Mouse (Mus musculus): Measurements from ENCODE around the gene Nrl. TPM values are rescaled to one million over a fixed set of nuclear protein-coding genes. Genes with fewer than 3 reads are reported as not detected.
A peak's percentile ranks its signal among the peaks of the same experiment; 100 is the strongest.

Gene Nrl
- polyA plus RNA-seq, 1 experiment from 2014 or later = not detected

- no peak for ATAC-seq (ENCODE audit: insufficient read depth)
Observed at GRCm38 (mm10) chr14:55507801-55508200, 17.0 kb downstream of the Nrl start.

GRCm38 (mm10) chr14:55505612-55506011, 19.2 kb downstream of the Nrl start:
- H3K4me2 ChIP-seq = no peak overlapping the region
- H3K27me3 ChIP-seq = peaks cover 26% of the 10 kb centered on the region
- H3K36me3 ChIP-seq (replicated peaks) = no peaks in the 10 kb centered on the region
- 73% methylated on average over 9 of the region's 9 CpGs for WGBS (ENCODE audit: insufficient replicate concordance)
- no peak overlapping the region for H3K4me3 ChIP-seq (replicated peaks)
- H3K9ac ChIP-seq = no peak overlapping the region
- no peak overlapping the region for H3K27ac ChIP-seq (replicated peaks)
- ATAC-seq (ENCODE audit: insufficient read depth) = no peak
- no peaks in the 10 kb centered on the region for H3K9me3 ChIP-seq (replicated peaks)
- no peaks in the 10 kb centered on the region for H3K4me1 ChIP-seq (replicated peaks)

More at GRCm38 (mm10) chr14:55507801-55508200, 17.0 kb downstream of the Nrl start:
- peaks cover 48% of the 10 kb centered on the region for H3K27me3 ChIP-seq
- no peak overlapping the region for H3K4me2 ChIP-seq
- no peaks in the 10 kb centered on the region for H3K36me3 ChIP-seq (replicated peaks)
- H3K4me3 ChIP-seq (replicated peaks) = no peak overlapping the region
- no peak overlapping the region for H3K9ac ChIP-seq
- H3K9me3 ChIP-seq (replicated peaks) = no peaks in the 10 kb centered on the region
- no peaks in the 10 kb centered on the region for H3K4me1 ChIP-seq (replicated peaks)
- no peak overlapping the region for H3K27ac ChIP-seq (replicated peaks)
- 47% methylated on average over 7 of the region's 7 CpGs for WGBS (ENCODE audit: insufficient replicate concordance)

- H3K36me3 ChIP-seq (replicated peaks) = no peaks in the 10 kb centered on the region
- H3K4me3 ChIP-seq (replicated peaks) = no peak overlapping the region
- no peak overlapping the region for H3K4me2 ChIP-seq
- ATAC-seq (ENCODE audit: insufficient read depth) = peak; percentile 24; the same call in 1 of the 2 replicates
- WGBS (ENCODE audit: insufficient replicate concordance) = 24% methylated on average over 6 of the region's 6 CpGs
- no peak overlapping the region for H3K9ac ChIP-seq
- no peaks in the 10 kb centered on the region for H3K9me3 ChIP-seq (replicated peaks)
- H3K27me3 ChIP-seq = no peaks in the 10 kb centered on the region
- H3K4me1 ChIP-seq (replicated peaks) = peaks cover 7% of the 10 kb centered on the region
- H3K27ac ChIP-seq (replicated peaks) = no peak overlapping the region
Observed at GRCm38 (mm10) chr14:55497449-55497821, 27.3 kb downstream of the Nrl start.

- Histone ChIP-seq H3K4me3 (replicated peaks) (no peak overlapping the region), H3K4me1 (replicated peaks) (peaks cover 12% of the 10 kb centered on the region), H3K9me3 (replicated peaks) (no peaks in the 10 kb centered on the region), H3K4me2 (no peak overlapping the region), H3K9ac (no peak overlapping the region), H3K36me3 (replicated peaks) (no peaks in the 10 kb centered on the region), H3K27ac (replicated peaks) (no peak overlapping the region), H3K27me3 (no peaks in the 10 kb centered on the region)
- WGBS (ENCODE audit: insufficient replicate concordance) = 67% methylated on average over 16 of the region's 16 CpGs
- peak; percentile 6; the same call in 1 of the 2 replicates for ATAC-seq (ENCODE audit: insufficient read depth)
Observed at GRCm38 (mm10) chr14:55496761-55497448, 27.9 kb downstream of the Nrl start.

- H3K27me3 ChIP-seq = peaks cover 7% of the 10 kb centered on the region
- no peak overlapping the region for H3K4me3 ChIP-seq (replicated peaks)
Observed at GRCm38 (mm10) chr14:55495509-55496240, 29.1 kb downstream of the Nrl start.

GRCm38 (mm10) chr14:55492103-55492502, 32.7 kb downstream of the Nrl start:
- peak overlapping the region; percentile 100 for H3K4me2 ChIP-seq
- peaks cover 18% of the 10 kb centered on the region for H3K27me3 ChIP-seq
- H3K36me3 ChIP-seq (replicated peaks) = peaks cover 7% of the 10 kb centered on the region
- ATAC-seq (ENCODE audit: insufficient read depth) = no peak
- H3K4me1 ChIP-seq (replicated peaks) = peaks cover 32% of the 10 kb centered on the region
- WGBS (ENCODE audit: insufficient replicate concordance) = 32% methylated on average over 3 of the region's 3 CpGs
- no peaks in the 10 kb centered on the region for H3K9me3 ChIP-seq (replicated peaks)
- no peak overlapping the region for H3K9ac ChIP-seq
- H3K27ac ChIP-seq (replicated peaks) = no peak overlapping the region
- no peak overlapping the region for H3K4me3 ChIP-seq (replicated peaks)

More at GRCm38 (mm10) chr14:55495509-55496240, 29.1 kb downstream of the Nrl start:
- no peak for ATAC-seq (ENCODE audit: insufficient read depth)
- H3K4me2 ChIP-seq = no peak overlapping the region
- peaks cover 25% of the 10 kb centered on the region for H3K4me1 ChIP-seq (replicated peaks)
- H3K27ac ChIP-seq (replicated peaks) = no peak overlapping the region
- WGBS (ENCODE audit: insufficient replicate concordance) = 60% methylated on average over 20 of the region's 20 CpGs
- H3K9ac ChIP-seq = no peak overlapping the region
- no peaks in the 10 kb centered on the region for H3K9me3 ChIP-seq (replicated peaks)
- H3K36me3 ChIP-seq (replicated peaks) = no peaks in the 10 kb centered on the region

- Histone ChIP-seq H3K27ac (replicated peaks) (peak overlapping the region; percentile 60), H3K36me3 (replicated peaks) (peaks cover 11% of the 10 kb centered on the region), H3K4me3 (replicated peaks) (peak overlapping the region; percentile 70), H3K27me3 (peaks cover 18% of the 10 kb centered on the region), H3K4me2 (peak overlapping the region; percentile 100), H3K9ac (peak overlapping the region; percentile 63), H3K9me3 (replicated peaks) (no peaks in the 10 kb centered on the region), H3K4me1 (replicated peaks) (peaks cover 32% of the 10 kb centered on the region)
- 1% methylated on average over 30 of the region's 30 CpGs for WGBS (ENCODE audit: insufficient replicate concordance)
- ATAC-seq (ENCODE audit: insufficient read depth) = peak; percentile 90
Observed at GRCm38 (mm10) chr14:55491291-55491833, 33.4 kb downstream of the Nrl start.

- peak within 1 kb of the TSS; percentile 70 for H3K4me3 ChIP-seq (replicated peaks)
- peak within 1 kb of the TSS; percentile 63 for H3K9ac ChIP-seq
- peak within 1 kb of the TSS; percentile 60 for H3K27ac ChIP-seq (replicated peaks)
- peaks cover 18% of the 10 kb centered on the region for H3K27me3 ChIP-seq
- H3K36me3 ChIP-seq (replicated peaks) = peaks cover 19% of the 10 kb centered on the region
- ATAC-seq (ENCODE audit: insufficient read depth) = peak; percentile 60
- peak within 1 kb of the TSS; percentile 100 for H3K4me2 ChIP-seq
- peaks cover 32% of the 10 kb centered on the region for H3K4me1 ChIP-seq (replicated peaks)
- no peaks in the 10 kb centered on the region for H3K9me3 ChIP-seq (replicated peaks)
- under 1% methylated on average over 67 of the region's 68 CpGs for WGBS (ENCODE audit: insufficient replicate concordance)
Observed at GRCm38 (mm10) chr14:55490361-55491201, 34.2 kb downstream of the Nrl start, which contains the start of gene Carmil3. Gene Carmil3, plus strand, starts transcription at chr14:55490651.

- H3K9ac ChIP-seq = no peak overlapping the region
- H3K4me3 ChIP-seq (replicated peaks) = no peak overlapping the region
- ATAC-seq (ENCODE audit: insufficient read depth) = no peak
- peaks cover 18% of the 10 kb centered on the region for H3K27me3 ChIP-seq
- no peak overlapping the region for H3K27ac ChIP-seq (replicated peaks)
- WGBS (ENCODE audit: insufficient replicate concordance) = 69% methylated on average over 8 of the region's 8 CpGs
- H3K4me1 ChIP-seq (replicated peaks) = peaks cover 27% of the 10 kb centered on the region
- no peak overlapping the region for H3K4me2 ChIP-seq
- no peaks in the 10 kb centered on the region for H3K9me3 ChIP-seq (replicated peaks)
- H3K36me3 ChIP-seq (replicated peaks) = peaks cover 34% of the 10 kb centered on the region
Observed at GRCm38 (mm10) chr14:55486836-55487235, 37.9 kb downstream of the Nrl start.

- WGBS (ENCODE audit: insufficient replicate concordance) = 72% methylated on average over 5 of the region's 5 CpGs
- no peak overlapping the region for H3K9ac ChIP-seq
- no peak overlapping the region for H3K4me3 ChIP-seq (replicated peaks)
- H3K9me3 ChIP-seq (replicated peaks) = no peaks in the 10 kb centered on the region
- no peak overlapping the region for H3K27ac ChIP-seq (replicated peaks)
- H3K4me2 ChIP-seq = no peak overlapping the region
- peaks cover 53% of the 10 kb centered on the region for H3K36me3 ChIP-seq (replicated peaks)
- H3K27me3 ChIP-seq = peaks cover under 1% of the 10 kb centered on the region; the same call in 1 of the 2 replicates
- ATAC-seq (ENCODE audit: insufficient read depth) = no peak
- peaks cover 26% of the 10 kb centered on the region for H3K4me1 ChIP-seq (replicated peaks)
Observed at GRCm38 (mm10) chr14:55484430-55485085, 40.2 kb downstream of the Nrl start.

All from liver, embryonic 15.5 days (tissue).